Mouse (Mus musculus) activated CD4-positive, CD25-positive, alpha-beta regulatory T cell, adult 4 months (primary cell): ENCODE measurements around the gene Hgd. TPM values are rescaled to one million over a fixed set of nuclear protein-coding genes. Genes with fewer than 3 reads are reported as not detected.

ENCODE experiments used
- ATAC-seq: one replicate; pipeline ENCODE4 v1.8.0; 2017
- polyA plus RNA-seq, 2 experiments: library from polyadenylated mRNA; unstranded; fragments of 100-300 nt; shearing (Covaris generic); gene quantifications; one replicate each; pipeline ENCODE4 v1.2.1; 2017

The Hgd gene
- polyA plus RNA-seq = not detected

DNA sequence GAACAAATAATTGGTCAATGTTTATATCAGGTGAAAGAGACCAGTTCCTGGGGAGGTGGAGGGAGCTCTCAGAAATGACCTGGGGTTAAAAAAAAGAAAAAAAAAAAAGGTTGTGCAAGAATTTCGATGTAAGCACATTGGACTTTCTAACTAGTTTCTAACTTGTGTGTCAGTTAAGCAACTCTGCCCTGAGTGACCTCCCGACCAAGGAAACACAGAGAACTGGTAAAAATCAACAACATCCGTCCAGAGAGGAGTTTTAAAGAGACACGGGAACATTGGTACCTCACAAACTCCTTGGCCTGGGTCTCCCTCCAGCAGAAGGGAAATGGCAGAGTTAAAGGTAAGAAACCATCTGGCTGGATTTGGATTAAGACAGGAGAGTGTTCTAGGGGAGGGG, at the start of gene Hgd:
Hgd (plus strand) TSS at position 160 of the 400 bp plus-strand sequence.
- ATAC-seq = no peak

DNA sequence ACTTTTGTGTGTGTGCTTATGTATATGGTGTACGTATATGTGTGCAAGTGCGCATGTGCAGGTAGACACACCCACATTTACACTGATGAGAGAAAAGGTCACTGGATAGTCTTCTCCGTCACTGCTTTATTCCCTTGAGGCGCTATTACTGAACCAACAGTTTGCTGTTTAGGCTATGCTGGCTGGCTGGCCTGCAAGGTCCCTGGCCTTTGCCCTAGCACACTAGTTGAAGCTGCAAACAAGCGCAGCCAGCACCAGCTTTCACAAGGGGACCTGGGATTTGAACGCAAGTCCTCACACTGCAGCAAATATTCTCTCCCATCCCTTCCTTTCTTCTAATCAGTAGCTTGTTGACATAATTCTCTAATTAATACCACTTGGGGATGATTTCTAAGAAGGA, 49.8 kb upstream of the Hgd start:
- no peak for ATAC-seq

DNA sequence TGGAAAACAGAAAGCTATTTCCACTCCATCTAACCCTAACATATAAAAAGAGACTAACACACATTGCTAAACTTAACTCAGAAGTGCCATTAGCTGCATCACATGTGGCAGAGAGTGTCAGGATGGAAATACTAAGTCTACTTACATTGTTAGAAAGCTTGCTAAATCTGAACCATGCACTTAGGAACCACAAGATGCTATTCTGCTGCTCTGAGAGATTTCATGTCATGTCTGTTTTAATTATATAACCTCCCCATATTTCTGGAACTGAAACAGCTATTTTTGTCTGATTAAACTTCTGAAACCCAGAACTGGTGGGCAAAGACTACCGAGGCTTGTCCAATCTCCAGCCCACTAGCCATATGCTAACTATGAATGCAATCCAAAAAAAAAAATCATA, 47.9 kb upstream of the Hgd start:
- ATAC-seq = no peak

GRCm38 (mm10) chr16:37533369-37534068, 46.4 kb upstream of the Hgd start:
- ATAC-seq = no peak

DNA sequence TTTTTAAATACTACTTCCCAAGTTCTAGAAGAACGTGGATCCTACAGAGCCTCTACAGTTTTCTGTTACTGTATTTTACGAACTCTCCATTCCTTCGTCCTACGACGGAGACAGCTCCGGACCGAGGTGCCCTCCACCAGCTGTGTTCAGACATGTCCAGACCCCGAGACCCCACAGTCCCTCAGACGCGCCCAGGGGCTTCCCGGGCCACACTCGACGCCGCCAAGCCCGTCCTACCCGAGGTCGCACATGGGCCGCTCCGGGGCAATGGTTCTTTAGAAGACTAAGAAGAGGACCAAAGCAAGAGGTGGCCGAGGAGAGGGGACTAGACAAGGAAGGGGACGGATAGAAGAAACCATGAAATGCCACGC, 40.7 kb upstream of the Hgd start:
- peak; percentile 21 for ATAC-seq

DNA sequence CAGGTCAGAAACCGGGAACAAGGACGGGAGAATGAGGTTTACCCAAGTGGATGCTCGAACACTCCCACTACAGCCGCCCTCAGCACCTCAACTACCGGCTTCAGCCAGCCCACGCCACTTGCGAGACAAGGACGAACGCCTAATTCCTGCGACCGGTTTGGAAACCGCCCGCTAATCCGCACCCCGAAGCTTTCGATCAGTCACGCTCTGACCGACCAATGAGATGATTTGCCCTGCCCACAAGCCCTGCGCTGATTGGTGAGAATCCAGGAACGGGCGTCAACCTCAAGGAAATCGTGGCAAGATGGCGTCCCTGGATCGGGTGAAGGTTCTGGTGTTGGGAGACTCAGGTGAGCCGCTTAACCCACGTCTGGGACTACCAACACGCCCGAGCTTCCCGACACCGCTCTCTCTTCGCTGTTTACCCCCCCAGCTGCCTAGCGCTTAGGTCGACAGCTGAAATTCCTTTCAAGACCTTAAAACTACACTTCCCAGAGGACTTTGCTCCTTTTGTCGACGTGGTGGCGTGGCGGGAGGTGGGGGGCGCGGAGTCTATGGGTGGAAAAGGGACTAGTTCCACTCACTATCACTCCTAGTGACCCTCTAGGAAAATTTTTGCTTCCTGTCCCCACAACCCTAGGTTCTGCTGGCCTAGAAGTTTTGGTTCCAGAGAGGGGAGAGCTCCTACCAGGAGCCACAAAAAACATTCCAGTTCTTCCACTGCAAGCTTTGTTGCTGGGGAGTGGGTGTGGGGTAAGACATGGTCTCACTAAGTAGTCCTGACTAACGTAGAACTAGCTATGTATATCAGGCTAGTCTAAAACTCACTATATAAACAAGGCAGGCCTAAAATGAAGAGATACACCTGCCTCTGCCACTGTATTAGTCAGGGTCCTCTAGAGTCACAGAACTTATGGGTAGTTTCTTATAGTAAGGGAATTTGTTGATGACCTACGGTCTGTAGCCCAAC, 40.1 kb upstream of the Hgd start, which contains the start of the genes Gtf2e1 and Rabl3:
Gtf2e1 (minus strand) TSS at position 179 of the 970 bp plus-strand sequence.
Rabl3 (plus strand) TSS at position 275 of the 970 bp plus-strand sequence.
- ATAC-seq = peak; percentile 99

DNA sequence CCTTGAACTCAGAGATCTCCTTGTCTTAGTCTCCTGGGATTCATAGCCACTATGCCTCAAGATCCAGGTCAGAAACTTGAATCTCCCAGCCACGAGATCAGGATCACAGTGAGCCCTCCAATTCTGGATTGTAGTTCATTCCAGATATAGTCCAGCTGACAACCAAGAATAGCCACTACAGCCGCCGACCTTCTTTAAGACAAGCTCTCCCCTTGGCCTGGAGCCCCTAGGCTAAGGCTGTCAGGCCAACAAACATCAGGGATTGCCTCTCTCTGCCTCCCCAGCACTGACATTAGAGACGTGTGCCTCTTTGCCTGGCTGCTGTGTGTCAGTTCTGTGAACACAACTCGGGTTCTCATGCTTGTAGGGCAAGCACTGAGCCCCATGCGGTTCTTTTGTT, 39.2 kb upstream of the Hgd start:
- ATAC-seq = no peak

DNA sequence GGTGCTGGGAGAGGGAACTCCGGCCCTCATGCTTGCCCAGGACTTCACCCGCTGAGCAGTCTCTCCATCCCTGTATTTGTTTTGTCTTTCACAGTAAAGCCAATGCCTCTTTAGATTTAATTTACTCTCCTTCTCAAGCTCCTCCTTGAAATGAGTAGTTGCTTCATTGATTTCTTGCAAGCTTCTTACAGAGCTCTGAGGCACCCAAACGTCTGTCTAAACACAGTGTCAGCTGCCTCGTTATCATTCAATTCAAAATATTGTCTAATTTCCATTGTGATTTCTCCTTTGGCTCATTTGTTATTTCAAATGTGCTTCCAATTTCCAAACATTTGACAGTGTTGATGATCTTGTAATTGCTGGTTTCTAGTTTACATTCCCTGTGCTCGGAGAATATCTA, 33.6 kb upstream of the Hgd start:
- ATAC-seq = no peak

DNA sequence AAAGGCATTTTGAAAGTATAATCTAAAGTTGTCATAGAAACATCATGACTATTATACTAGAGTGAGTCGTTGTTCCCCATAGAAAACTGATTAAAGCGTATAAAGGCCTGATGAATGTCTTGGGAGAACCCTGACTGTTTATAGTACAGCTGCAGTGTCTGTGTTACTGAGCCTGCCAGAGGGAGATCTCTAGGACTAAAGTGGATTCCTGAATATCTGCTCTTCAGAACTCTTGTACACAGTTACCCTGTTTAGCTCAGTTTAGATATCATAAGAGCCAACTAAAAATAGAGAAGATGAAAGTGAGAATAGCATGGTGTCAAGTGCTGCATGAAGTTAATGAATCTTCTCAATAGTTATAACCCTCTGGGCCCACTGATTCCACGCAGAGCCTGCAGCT, 29.7 kb upstream of the Hgd start:
- ATAC-seq = no peak

DNA sequence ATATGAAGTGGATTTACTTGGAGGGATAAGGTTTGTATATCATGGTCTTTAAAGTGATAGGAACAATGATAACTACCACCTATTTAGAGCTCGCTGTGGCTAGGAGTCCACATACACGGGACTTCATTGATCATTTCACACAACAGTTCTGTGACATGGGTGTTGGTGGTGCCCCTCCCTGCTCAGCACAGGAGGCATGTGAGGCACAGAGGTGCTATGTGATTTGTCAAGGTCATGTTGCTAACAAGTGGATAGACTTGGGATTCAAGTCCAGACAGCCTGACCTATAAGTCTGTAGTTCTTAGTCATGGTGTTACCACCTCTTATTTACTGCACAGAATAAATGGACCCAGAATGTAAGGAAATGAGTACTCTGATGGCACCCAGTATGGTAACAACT, 29.0 kb upstream of the Hgd start:
- ATAC-seq = no peak

DNA sequence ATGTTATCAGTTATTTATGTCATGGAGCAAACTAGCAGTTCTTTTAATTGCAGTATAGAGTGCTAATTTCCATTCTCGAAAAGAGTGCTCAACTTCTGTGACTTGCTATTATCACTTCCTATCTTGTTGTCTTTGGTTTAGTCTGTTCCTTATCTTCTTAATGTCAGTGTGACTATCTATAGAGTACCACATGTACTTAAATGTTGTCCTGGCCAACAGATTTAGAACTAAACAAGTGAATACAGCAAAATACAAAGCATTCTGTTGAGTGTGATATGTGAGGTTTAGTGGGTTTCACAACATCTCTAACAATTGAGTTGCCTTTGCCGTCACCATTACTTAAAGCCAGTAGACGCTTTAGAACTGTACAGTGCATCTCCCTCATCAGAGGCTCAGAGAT, 27.1 kb upstream of the Hgd start:
- no peak for ATAC-seq

GRCm38 (mm10) chr16:37562414-37562813, 17.5 kb upstream of the Hgd start:
- ATAC-seq = no peak

DNA sequence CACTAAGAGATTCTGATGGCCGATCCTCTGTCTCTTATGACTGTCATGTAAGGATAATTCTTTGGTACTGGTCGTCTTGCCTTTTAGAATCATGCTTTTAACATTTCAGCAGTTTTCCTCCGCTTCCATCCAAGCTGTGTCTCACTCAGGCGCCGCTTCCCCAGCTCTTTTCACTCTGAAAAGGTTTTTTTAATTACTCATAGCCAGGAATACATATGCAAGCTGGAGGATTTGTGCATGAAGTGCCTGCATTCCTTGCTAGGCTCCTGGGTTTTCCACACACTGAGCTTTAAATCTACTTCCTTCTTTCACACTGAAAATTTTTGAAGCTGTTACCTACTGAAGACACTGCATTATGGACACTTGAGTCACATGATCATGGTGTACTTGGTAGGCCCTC, 17.0 kb upstream of the Hgd start:
- no peak for ATAC-seq

DNA sequence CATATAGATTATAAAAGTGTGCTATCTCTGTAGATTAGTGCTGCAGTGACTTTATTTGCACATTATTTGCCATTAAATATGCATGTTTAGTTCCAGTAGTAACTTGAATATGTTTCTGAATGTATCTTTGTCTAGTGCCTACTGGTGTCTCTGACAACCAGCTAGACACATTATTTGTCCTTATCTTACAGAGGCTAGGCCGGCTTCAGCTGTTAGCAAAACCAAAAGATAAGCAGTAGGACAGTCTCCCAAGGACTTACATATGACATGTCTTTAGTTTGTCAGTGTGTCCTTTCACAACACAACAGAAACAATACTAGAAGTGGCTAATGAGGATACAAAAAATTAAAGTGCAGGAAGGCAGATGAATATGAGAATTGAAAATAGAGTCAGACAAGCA, 14.8 kb upstream of the Hgd start:
- ATAC-seq = no peak

- no peak for ATAC-seq
These were observed 13.8 kb upstream of the Hgd start for GRCm38 (mm10) chr16:37566107-37566506.

DNA sequence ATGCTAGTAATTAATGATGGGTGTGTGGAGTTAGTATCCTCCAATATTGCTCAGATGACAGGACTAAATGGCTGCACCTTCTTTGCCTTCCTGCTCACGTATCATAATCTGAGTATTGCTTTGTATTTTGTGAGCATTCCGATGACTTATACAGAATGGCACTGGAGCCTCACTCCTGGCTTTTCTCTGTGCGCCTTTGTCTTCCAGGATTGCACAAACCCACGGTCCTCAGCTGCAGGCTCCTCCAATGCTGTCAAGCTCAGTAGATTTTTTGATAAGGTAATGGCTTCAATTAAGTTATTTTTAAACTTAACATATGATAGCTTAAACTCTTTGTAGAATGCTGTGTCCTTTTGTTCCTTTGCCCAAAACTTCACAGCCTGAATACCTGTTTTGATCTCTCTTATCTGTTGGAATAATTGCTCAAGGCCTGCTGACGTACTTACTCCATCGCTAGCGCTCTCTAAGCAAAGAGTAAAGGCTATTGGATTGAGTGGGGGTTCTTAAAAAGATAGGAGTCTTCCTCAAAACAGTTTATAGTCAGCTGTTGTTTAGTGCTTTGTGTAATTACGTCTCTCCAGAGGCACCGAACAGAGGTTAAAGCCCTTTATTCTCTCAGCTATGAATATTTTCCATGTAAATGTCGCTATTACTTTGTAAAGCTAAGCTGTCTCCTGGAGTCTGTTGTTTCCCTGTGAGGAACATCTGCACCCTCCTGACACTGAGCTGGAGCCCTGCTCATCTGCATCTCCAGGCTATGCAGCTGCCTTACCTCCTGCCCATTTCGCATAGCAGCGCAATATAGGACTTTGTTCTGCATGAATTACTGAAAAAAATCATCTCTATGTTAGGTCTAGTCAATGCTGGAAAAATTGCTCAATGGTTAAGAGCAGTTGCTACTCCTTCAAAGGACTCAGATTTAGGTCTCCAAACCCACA, 12.6 kb upstream of the Hgd start:
- ATAC-seq = no peak

GRCm38 (mm10) chr16:37571554-37571953, 8.4 kb upstream of the Hgd start:
- ATAC-seq = no peak

DNA sequence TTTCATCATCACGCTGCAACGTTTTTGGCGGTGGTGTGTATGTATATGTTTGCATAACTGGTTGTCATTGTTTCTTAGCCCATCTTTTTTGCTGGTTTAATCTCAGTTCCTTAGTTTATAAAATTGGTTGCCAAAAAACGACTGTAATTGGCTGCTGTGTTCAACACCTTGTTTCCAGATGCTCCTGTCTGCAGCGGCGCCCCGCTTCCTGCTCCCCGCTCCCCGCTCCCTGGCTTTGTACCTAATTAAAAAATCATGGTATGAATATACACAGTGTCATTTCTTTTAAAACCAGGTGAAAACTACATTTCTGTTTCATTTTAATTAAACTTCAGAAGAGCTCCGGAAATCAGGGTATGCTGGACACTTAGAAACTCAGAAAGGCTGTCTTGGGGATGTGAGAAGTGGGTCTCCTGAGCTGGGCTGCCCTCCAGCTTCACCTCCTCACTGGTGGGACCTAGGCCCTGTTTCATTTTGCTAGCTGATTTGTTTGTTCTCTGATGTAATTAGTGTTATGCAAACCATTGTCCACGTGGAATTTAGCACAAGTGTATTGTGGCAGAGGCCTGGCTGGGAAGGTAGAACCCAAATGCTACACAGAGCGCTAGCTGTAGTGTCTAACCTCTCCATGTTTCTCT, 7.7 kb upstream of the Hgd start:
- no peak for ATAC-seq

DNA sequence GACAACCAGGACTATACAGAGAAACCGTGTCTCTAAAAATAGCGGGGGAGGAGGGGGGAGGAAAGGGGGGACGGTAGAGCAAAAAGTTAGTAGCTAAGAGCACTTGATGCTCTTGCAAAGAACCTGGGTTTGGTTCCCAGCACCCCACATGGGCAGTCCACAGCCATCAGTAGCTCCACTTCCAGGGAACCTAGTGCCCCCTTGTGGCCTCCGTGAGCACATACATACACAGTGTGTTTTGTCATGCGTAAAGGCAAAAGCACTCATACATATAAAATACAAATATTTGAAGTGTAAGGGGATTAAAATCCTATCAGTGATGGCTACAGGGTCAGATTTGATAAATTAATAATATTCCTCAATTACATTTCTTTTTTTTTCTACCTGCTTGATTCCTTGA, 6.9 kb upstream of the Hgd start:
- no peak for ATAC-seq

- no peak for ATAC-seq
These were observed 4.6 kb upstream of the Hgd start for GRCm38 (mm10) chr16:37575325-37575724.

GRCm38 (mm10) chr16:37579591-37579990, 362 bp upstream of the Hgd start:
- no peak for ATAC-seq

GRCm38 (mm10) chr16:37580651-37581050, 698 bp downstream of the Hgd start:
- ATAC-seq = no peak
